Mouse (Mus musculus) midbrain, postnatal 0 days (tissue): ENCODE results near the gene H2-T3. TPM values are rescaled to one million over a fixed set of nuclear protein-coding genes. Genes with fewer than 3 reads are reported as not detected.
"Not testable (repeated sequence)": the region's sequence is repeated elsewhere in the genome, so short reads cannot be mapped to it uniquely, and the experiment has no call there.

Experiments used
- ATAC-seq: fragments of 200-750 bp; cut with Nextera tagmentation; 2 replicates; pipeline ENCODE4 v1.8.0; 2017; ENCODE audit warnings: moderate number of reproducible peaks, mild to moderate bottlenecking, moderate TSS enrichment, moderate library complexity; ENCODE audit not compliant: low FRiP score
- DNase-seq: peaks from one replicate; pipeline ENCODE4 v3.0.0-alpha.2; 2015; ENCODE audit warnings: low spot score
- H3K27ac ChIP-seq: fragments of 300-500 bp; sonication (generic); 2 replicates; pipeline ENCODE4 v1.5.1; 2014; ENCODE audit warnings: low read depth, mild to moderate bottlenecking, low read length, mixed read lengths
- H3K27me3 ChIP-seq: fragments of 300-500 bp; sonication (generic); 2 replicates; pipeline ENCODE4 v1.6.1; 2014; ENCODE audit warnings: low read length, control low read depth, mixed read lengths; ENCODE audit not compliant: insufficient read depth
- H3K36me3 ChIP-seq: fragments of 300-500 bp; sonication (generic); 2 replicates; pipeline ENCODE4 v1.6.1; 2014; ENCODE audit warnings: low read length, control low read depth, mixed read lengths; ENCODE audit not compliant: insufficient read depth
- H3K4me1 ChIP-seq: fragments of 300-500 bp; sonication (generic); 2 replicates; pipeline ENCODE4 v1.6.1; 2014; ENCODE audit warnings: mild to moderate bottlenecking, control low read depth, antibody characterized with exemption, low read length, mixed read lengths; ENCODE audit not compliant: insufficient read depth
- H3K4me2 ChIP-seq: fragments of 300-500 bp; sonication (generic); 2 replicates; pipeline ENCODE4 v1.6.1; 2014; ENCODE audit warnings: low read depth, mild to moderate bottlenecking, low read length, mixed read lengths; ENCODE audit not compliant: poor library complexity, severe bottlenecking
- H3K4me3 ChIP-seq: fragments of 300-500 bp; sonication (generic); 2 replicates; pipeline ENCODE4 v1.5.1; 2014; ENCODE audit warnings: low read depth, mild to moderate bottlenecking, low read length, moderate library complexity
- H3K9ac ChIP-seq: fragments of 300-500 bp; sonication (generic); replicated peaks from 2 replicates; pipeline ENCODE4 v1.6.1; 2014; ENCODE audit warnings: mild to moderate bottlenecking, low read length, moderate library complexity, mixed read lengths; ENCODE audit not compliant: poor library complexity, severe bottlenecking
- H3K9me3 ChIP-seq: fragments of 300-500 bp; sonication (generic); 2 replicates; pipeline ENCODE4 v1.6.1; 2016; ENCODE audit warnings: low read length, control low read depth
- CTCF ChIP-seq: IDR thresholded peaks from 2 replicates; pipeline ENCODE4 v1.5.1; 2016; ENCODE audit warnings: antibody characterized with exemption, mild to moderate bottlenecking
- whole genome bisulfite sequencing: fragments of 180-500 bp; shearing (Covaris S2); extraction: QIAGEN DNeasy Blood & Tissue Kit; methylation state at CpG from one replicate; pipeline ENCODE4 v1.1.7; 2014; 5-methylcytosine and 5-hydroxymethylcytosine counted together
- polyA plus RNA-seq: library from polyadenylated mRNA; unstranded; fragments of >200 nt; fragmentation: Nextera tagmentation; extraction: Ambion mirVana; gene quantifications from 2 replicates; pipeline ENCODE4 v1.2.1, GENCODE M21; 2015
- total RNA-seq: library from RNA; depleted of rRNA; stranded (reverse); fragments of >200 nt; gene quantifications from 2 replicates; pipeline ENCODE4 v1.2.3, GENCODE M21; 2014

The H2-T3 gene
- total and polyA plus RNA-seq, 2 experiments from 2014 or later, result not detected

DNA sequence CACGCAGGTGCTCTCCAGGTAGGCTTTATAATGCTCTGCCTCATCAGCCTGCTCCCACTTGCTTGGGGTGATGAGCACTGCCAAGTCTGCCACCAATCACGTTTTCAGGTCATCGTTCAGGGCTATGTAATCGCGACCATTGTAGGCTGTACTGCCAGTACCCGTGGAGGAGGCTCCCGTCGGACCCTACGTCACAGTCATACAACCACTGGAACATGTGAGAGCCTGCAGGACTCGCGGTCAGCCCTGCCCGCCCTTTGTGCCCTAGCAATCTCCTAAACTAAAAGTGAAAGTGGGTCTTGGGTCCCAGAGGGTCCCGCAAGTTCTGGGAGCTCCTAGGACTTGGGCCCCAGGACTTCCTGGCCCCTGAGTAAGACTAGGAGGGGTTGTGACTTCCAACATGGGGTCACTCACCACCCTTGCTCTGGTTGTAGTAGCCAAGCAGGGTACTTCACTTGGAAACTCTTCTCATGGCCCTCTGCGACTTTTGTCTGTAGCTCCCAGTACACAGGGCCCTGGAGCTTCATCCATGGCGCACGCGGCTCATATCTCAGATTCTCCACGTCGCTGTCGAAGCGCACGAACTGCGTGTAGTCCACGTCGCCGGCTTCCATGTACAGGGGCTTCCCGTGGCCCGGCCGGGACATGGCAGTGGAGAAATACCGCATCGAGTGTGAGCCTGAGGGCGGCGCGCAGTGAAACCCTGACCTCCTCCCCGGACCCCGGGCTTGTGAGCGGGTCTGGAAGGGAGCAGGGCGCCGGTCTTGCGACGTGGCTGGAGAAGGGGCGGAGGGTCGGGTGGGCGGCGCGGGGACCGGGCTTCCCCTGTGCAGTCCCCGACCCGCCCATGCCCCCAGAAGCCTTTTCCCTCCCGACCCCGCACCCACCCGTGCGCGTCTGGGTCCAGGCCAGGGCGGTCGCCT is 28.7 kb downstream of the H2-T3 start:
- DNase-seq (no peak), ATAC-seq (no peak)
- 3% methylated on average over 45 of the region's 56 CpGs for WGBS
- H3K9ac ChIP-seq, result no peak overlapping the region
- peak overlapping the region; percentile 16 for H3K4me3 ChIP-seq
- H3K36me3 ChIP-seq, result no peaks in the 10 kb centered on the region
- H3K27ac ChIP-seq, result no peak overlapping the region
- H3K27me3 ChIP-seq, result peaks cover 52% of the 10 kb centered on the region
- no peaks in the 10 kb centered on the region for H3K9me3 ChIP-seq
- no peak for TF ChIP-seq CTCF
- H3K4me2 ChIP-seq, result peak overlapping the region; percentile 20; the same call in 1 of the 2 replicates
- H3K4me1 ChIP-seq, result no peaks in the 10 kb centered on the region

DNA sequence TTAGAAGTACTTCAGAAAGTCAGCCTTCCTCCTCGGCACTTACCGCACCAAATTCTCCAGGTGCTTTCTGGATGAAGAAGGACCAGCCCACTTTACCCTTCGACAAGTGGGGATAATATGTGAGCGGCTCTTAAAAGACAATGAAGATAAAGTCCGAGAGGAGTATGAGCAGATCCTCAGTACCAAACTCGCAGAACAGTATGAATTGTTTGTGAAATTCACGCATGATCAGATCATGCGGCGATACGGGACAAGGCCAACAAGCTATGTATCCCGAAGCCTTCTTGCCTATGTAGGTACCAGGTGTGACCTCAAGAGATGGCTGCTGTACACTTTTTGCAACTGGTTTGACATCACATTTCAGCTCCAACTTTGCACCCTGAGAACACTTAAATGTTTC is 31.8 kb downstream of the H2-T3 start:
- not testable (repeated sequence) for H3K36me3 ChIP-seq, H3K4me1 ChIP-seq, H3K9me3 ChIP-seq, H3K9ac ChIP-seq, ATAC-seq, DNase-seq, H3K27ac ChIP-seq
- Histone ChIP-seq H3K4me2 (peak overlapping the region; percentile 41; the same call in 1 of the 2 replicates), H3K27me3 (peaks cover 45% of the 10 kb centered on the region), H3K4me3 (peak overlapping the region; percentile 30; the same call in 1 of the 2 replicates)
- whole genome bisulfite sequencing, result 9% methylated on average over 11 of the region's 11 CpGs

DNA sequence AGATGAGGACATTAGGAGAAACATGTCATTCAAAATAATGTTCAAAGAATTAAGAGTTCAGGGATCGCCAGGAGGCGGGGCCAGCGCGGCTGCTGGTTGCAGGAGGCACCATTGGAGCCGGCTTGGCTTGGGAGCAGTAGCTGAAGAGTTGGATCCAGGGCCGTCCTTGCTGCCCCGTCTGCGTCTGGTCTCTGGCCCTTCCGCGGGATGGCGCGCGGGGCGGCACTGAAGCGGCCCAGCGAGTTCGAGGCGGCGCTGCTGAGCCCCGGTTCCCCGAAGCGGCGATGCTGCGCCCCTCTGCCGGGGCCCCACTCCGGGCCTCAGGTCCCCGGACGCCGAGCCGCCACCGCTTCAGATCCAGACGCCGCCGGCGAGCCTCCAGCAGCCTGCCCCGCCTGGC is 32.3 kb downstream of the H2-T3 start:
- not testable (repeated sequence) for H3K27ac ChIP-seq, DNase-seq, H3K36me3 ChIP-seq, H3K4me1 ChIP-seq, H3K9me3 ChIP-seq, ATAC-seq, H3K9ac ChIP-seq
- Histone ChIP-seq H3K4me2 (peak overlapping the region; percentile 41), H3K4me3 (peak overlapping the region; percentile 30), H3K27me3 (peaks cover 45% of the 10 kb centered on the region)
- WGBS, result under 1% methylated on average over 36 of the region's 36 CpGs

DNA sequence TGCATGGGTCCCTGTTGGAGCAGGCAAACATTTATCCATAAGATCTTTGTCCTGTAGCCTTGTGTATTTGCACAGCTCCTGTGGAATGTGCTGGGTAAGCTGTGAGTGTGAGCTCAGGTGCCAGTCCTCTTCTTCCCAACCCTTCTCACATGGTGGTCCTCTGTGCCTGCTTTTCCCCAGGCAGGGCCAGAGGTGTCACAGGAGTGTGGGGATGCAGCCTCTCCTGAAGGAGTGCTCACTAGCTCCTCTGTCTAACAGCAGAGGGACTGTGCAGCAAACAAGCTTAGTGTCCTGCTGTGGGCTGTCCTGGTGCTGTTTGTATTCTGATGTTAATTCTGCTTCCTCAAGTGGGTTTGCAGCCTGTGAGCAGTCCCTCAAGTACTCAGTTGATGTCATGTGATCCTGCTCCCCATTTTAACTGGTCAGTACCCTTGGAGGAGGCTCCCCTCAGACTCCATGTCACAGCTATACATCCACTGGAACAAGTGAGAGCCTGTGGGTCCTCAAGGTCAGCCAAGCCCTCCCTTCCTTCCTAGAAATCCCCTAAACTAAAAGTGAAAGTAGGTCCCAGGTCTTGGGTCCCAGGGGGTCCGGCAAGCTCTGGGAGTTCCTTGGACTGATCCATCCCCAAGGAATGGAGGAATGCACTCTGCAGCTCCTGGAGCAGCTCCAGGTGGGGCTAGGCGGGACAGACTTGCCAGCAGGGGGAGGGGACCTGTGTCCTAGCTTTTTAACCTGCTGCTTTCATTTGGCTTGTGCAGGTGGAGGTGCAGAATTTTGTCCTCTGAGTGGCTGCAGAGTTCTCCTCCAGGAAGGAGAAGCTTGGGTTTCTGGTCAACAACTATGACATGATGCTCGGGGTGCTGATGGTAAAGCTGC is 35.6 kb downstream of the H2-T3 start:
- no peak overlapping the region for H3K27ac ChIP-seq
- H3K9me3 ChIP-seq, result no peaks in the 10 kb centered on the region
- DNase-seq, result no peak
- no peak overlapping the region for H3K4me3 ChIP-seq
- no peaks in the 10 kb centered on the region for H3K36me3 ChIP-seq
- no peak overlapping the region for H3K9ac ChIP-seq
- no peaks in the 10 kb centered on the region for H3K4me1 ChIP-seq
- H3K27me3 ChIP-seq, result peaks cover 21% of the 10 kb centered on the region
- H3K4me2 ChIP-seq, result no peak overlapping the region
- TF ChIP-seq CTCF, result no peak
- no peak for ATAC-seq
- 18% methylated on average over 3 of the region's 3 CpGs for WGBS

DNA sequence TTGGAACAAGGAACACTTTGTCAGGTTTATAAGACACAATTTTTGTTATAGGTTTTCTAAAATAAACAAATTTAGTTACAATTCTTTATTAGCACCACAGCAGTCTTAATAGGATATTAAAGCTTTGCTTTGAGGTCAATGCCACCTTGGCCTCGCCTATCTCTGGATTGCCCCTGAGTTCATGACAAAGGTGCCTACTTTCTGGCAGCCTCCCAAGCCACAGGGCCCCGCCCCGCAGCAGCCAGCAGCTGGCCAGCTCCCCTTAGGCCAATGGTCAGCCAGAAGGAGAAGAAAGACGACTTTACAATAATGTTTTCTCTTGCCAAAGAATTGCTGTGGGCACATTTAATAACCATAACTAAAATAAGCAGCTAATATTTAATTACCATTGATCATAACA is 38.9 kb downstream of the H2-T3 start:
- H3K36me3 ChIP-seq, H3K9me3 ChIP-seq, H3K4me3 ChIP-seq, H3K9ac ChIP-seq, H3K4me1 ChIP-seq, DNase-seq, H3K27ac ChIP-seq, H3K4me2 ChIP-seq, ATAC-seq: not testable (repeated sequence)
- WGBS, result 58% methylated on average over 4 of the region's 4 CpGs
- peaks cover 13% of the 10 kb centered on the region for H3K27me3 ChIP-seq

DNA sequence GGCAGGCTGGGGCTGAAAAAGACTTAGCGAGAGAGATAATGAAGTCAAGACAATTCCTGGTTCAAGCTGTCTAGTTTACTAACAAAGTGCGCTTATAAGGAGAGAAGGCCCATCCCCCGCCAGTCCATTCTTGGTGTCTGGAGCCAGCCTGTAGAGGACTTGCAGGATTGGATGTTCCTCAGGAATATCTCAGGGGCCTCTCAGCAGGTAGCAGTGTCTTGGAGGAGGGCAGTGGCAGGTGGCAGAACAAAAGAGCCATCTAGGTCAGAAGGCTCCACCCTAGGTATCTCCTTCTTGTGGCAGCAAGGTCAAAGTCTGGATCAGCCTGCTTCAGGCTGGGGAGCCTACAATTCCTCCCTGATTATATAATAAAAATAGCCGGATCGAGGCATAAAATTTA is 41.6 kb downstream of the H2-T3 start:
- not testable (repeated sequence) for ATAC-seq
- WGBS, result 77% methylated on average over 5 of the region's 5 CpGs

DNA sequence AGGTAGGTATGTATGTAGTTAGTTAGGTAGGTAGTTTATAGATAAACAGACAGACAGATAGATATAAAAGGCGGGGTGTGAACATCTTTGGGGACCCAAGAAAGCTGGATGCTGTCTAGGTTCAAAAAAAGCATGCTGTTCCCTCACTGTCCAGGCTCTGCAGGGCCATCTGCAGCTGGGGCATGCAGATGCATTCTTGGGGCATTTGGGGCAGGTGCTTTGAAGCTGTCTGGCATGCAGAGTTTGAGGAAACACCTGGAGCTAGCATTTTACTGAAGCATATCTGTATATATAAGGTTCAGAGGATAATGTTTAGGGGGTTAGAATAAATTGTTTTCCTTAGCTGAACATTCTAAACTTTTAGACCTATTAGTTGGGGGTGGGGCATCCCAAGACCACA is 43.1 kb downstream of the H2-T3 start:
- not testable (repeated sequence) for H3K4me3 ChIP-seq, H3K36me3 ChIP-seq, ATAC-seq, H3K4me1 ChIP-seq, H3K9me3 ChIP-seq, H3K9ac ChIP-seq, DNase-seq, H3K27ac ChIP-seq, H3K4me2 ChIP-seq
- peaks cover 14% of the 10 kb centered on the region for H3K27me3 ChIP-seq
- 82% methylated on average over 1 of the region's 1 CpGs for WGBS

More for the DNA sequence above, 41.6 kb downstream of the H2-T3 start:
- H3K9me3 ChIP-seq, H3K27me3 ChIP-seq, H3K36me3 ChIP-seq, DNase-seq, H3K4me1 ChIP-seq, H3K9ac ChIP-seq, H3K4me2 ChIP-seq, H3K4me3 ChIP-seq, H3K27ac ChIP-seq: not testable (repeated sequence)

DNA sequence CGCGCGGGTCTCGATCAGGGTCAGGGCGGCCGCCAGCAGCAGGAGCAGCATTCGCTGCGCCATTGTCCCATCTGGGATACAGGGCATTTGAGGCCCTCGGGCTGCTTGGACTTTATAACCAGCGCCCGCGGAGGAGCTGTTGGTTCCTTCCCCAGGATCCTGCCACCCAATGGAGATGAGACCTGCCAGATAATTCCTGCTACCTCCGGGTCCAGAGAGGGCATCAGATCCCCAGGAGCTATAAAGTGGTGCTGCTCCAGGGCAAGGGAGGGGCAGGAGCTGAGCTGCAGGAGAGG is 44.3 kb downstream of the H2-T3 start:
- peaks cover 14% of the 10 kb centered on the region for H3K27me3 ChIP-seq

More for the DNA sequence above, 44.3 kb downstream of the H2-T3 start:
- peak overlapping the region; percentile 35 for H3K4me3 ChIP-seq
- WGBS, result 4% methylated on average over 13 of the region's 13 CpGs
- H3K27ac ChIP-seq, H3K4me1 ChIP-seq, DNase-seq, ATAC-seq, H3K9ac ChIP-seq, H3K36me3 ChIP-seq, H3K9me3 ChIP-seq: not testable (repeated sequence)
- peak overlapping the region; percentile 47 for H3K4me2 ChIP-seq
